Mouse (Mus musculus) gastrocnemius, postnatal 14 days (tissue): ENCODE results near the gene Gm14403. TPM values are rescaled to one million over a fixed set of nuclear protein-coding genes. Genes with fewer than 3 reads are reported as not detected.
"Not testable (repeated sequence)": the region's sequence is repeated elsewhere in the genome, so short reads cannot be mapped to it uniquely, and the experiment has no call there.

Source experiments
- DNase-seq: peaks from one replicate; pipeline ENCODE4 v3.0.0; 2021; ENCODE audit warnings: mixed read lengths
- intact Hi-C: fragments of 180-260 bp; cut with DNase I; formaldehyde crosslinking; loops from one replicate; pipeline ENCODE4 v1.15.1; 2025; ENCODE audit warnings: low total_unique reads
- long read RNA-seq, 2 experiments: library from polyadenylated mRNA; stranded (forward); transcript quantifications; one replicate each; pipeline ENCODE4 v2.0.0; 2021
- total RNA-seq, 2 experiments: library from RNA; stranded (reverse); gene quantifications; 2 replicates each; pipeline ENCODE4 v1.2.3; 2021

Gene Gm14403
- 10 to 100 TPM; 14.5 to 18.5 TPM for total RNA-seq
- long read RNA-seq, experiment 1, partial matches to known transcripts = 0 of 6 reads
- long read RNA-seq, experiment 1, other reads (novel, unspliced or antisense) = 6 of 6 reads
- long read RNA-seq, experiment 2, partial matches to known transcripts = 1 of 6 reads
- long read RNA-seq, experiment 2, other reads (novel, unspliced or antisense) = 4 of 6 reads

GRCm38 (mm10) chr2:177498067-177498466 lies at the start of gene Gm14403:
Gene Gm14403, plus strand, starts transcription at chr2:177498215.
- intact Hi-C loops, DNase-seq: not testable (repeated sequence)

- intact Hi-C loops = not testable (repeated sequence)
- peak; percentile 8 for DNase-seq
These were observed 33.3 kb upstream of the Gm14403 start, which contains the start of gene Zfp970 for GRCm38 (mm10) chr2:177464676-177465075. Gene Zfp970, plus strand, starts transcription at chr2:177464733.

GRCm38 (mm10) chr2:177468222-177468621 lies 29.8 kb upstream of the Gm14403 start:
- DNase-seq, intact Hi-C loops: not testable (repeated sequence)

GRCm38 (mm10) chr2:177472261-177472660 lies 25.8 kb upstream of the Gm14403 start:
- DNase-seq, intact Hi-C loops: not testable (repeated sequence)

GRCm38 (mm10) chr2:177481971-177482370 lies 16.0 kb upstream of the Gm14403 start:
- DNase-seq, intact Hi-C loops: not testable (repeated sequence)

GRCm38 (mm10) chr2:177483238-177483948 lies 14.6 kb upstream of the Gm14403 start:
- DNase-seq, intact Hi-C loops: not testable (repeated sequence)

- DNase-seq, intact Hi-C loops: not testable (repeated sequence)
These were observed 1.2 kb downstream of the Gm14403 start for GRCm38 (mm10) chr2:177499182-177499581.

- intact Hi-C loops, DNase-seq: not testable (repeated sequence)
These were observed 7.2 kb downstream of the Gm14403 start for GRCm38 (mm10) chr2:177505211-177505719.

- intact Hi-C loops, DNase-seq: not testable (repeated sequence)
These were observed 13.4 kb downstream of the Gm14403 start for GRCm38 (mm10) chr2:177511381-177511780.

GRCm38 (mm10) chr2:177511972-177512371 lies 14.0 kb downstream of the Gm14403 start:
- intact Hi-C loops, DNase-seq: not testable (repeated sequence)

GRCm38 (mm10) chr2:177513991-177514479 lies 16.0 kb downstream of the Gm14403 start:
- DNase-seq, intact Hi-C loops: not testable (repeated sequence)

GRCm38 (mm10) chr2:177517746-177518145 lies 19.7 kb downstream of the Gm14403 start:
- DNase-seq, intact Hi-C loops: not testable (repeated sequence)

- DNase-seq, intact Hi-C loops: not testable (repeated sequence)
These were observed 20.3 kb downstream of the Gm14403 start for GRCm38 (mm10) chr2:177518354-177518753.

- DNase-seq, intact Hi-C loops: not testable (repeated sequence)
These were observed 20.9 kb downstream of the Gm14403 start for GRCm38 (mm10) chr2:177518960-177519359.

- intact Hi-C loops = no loop called here
- no peak for DNase-seq
These were observed 22.0 kb downstream of the Gm14403 start for GRCm38 (mm10) chr2:177520035-177520434.

- intact Hi-C loops = no loop called here
These were observed 25.0 kb downstream of the Gm14403 start for GRCm38 (mm10) chr2:177523061-177523460.

GRCm38 (mm10) chr2:177523674-177524073 lies 25.7 kb downstream of the Gm14403 start:
- DNase-seq, intact Hi-C loops: not testable (repeated sequence)

More at GRCm38 (mm10) chr2:177523061-177523460, 25.0 kb downstream of the Gm14403 start:
- no peak for DNase-seq

- DNase-seq, intact Hi-C loops: not testable (repeated sequence)
These were observed 26.2 kb downstream of the Gm14403 start for GRCm38 (mm10) chr2:177524171-177524570.

- no peak for DNase-seq
- intact Hi-C loops = no loop called here
These were observed 37.9 kb downstream of the Gm14403 start for GRCm38 (mm10) chr2:177535876-177536275.

GRCm38 (mm10) chr2:177537141-177537540 lies 39.1 kb downstream of the Gm14403 start:
- intact Hi-C loops, DNase-seq: not testable (repeated sequence)
